Mouse (Mus musculus): Measurements from ENCODE around the gene Prr23a2. TPM values are rescaled to one million over a fixed set of nuclear protein-coding genes. Genes with fewer than 3 reads are reported as not detected.

The Prr23a2 gene
- polyA plus RNA-seq (2015; fragmentation: Illumina TruSeq; extraction: RNeasy Lipid Tissue Mini Kit (QIAGEN cat#74804); ENCODE audit: insufficient read depth, low read depth, low replicate concordance) = not detected

DNA sequence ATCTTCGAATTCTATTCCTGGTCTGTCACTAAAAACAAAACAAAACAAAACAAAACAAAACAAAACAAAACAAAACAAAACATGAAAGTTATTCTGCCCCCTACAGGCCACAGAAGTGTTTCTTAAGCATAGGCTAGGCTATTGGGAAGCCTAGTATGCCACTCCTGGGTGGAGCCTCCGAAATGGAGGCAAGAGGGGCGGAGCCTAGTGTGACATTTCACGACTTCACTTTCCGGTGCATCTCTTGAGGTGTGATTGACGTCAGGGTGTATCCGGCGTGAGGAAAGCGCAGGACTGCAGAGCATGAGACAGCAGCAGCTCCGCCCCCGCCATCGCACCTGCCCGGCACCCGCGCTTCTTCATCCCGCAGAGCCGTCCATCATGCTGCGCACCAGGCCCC is at the start of gene Prr23a2:
Prr23a2 (plus strand) TSS at position 285 of the 400 bp plus-strand sequence.

DNA sequence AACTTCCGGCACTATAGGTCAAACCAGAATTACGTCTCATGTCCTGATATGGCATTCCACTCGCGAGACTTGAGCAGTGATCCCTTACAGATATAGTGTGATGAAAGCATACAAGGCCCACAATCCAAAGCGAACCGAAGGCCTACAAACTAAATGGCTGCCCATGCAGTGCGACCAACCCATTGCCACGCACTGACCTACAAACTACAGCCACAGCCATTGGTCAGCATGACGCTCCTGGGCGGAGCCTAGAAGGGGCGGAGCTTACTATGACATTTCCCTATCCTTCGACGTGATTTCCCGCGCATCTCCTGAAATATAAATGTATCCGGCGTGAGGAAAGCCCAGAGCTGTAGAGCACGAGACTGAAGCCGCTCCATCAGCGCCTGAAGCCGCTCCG is 14.2 kb upstream of the Prr23a2 start, which contains the start of gene Prr23a1:
Prr23a1 (plus strand) TSS at position 387 of the 400 bp plus-strand sequence.

DNA sequence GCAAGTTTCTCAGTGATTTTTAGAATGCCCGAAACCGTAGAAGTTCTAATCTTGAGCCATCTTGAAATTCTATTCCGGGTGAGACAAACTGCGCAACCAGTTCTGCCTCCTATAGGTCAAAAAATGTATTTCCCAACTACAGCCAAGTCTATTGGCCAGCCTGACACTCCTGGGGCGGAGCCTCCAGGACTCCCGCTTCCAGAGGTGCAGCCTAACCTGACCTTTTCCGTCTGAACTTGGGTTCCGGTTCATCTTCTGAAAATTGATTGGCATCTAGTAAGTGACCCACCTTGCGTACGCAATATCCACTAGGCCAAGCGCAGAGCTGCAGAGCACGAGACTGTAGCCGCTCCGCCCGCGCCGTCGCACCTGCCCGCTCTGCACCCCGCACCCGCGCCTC is 8.3 kb downstream of the Prr23a2 start, which contains the start of gene Prr23a3:
Prr23a3 (plus strand) TSS at position 197 of the 400 bp plus-strand sequence.

DNA sequence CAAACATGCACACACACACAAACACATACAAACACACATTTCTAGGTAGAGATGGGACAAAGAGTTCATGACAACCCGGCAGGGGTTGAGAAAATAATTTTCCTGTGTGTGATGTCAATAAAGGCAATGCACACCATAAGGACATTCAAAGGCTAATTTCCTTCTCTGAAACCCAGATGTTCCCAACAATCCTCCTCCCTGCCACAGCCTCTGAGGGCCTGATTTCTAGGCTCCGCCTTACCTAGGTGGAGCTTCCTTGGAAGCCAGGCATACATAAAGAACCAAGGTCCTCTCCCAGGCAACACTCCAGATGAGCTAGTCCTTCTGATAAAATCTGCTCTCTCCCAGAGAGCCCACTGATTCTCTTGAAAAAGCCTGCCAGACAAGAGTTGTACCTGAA is 46.5 kb downstream of the Prr23a2 start, which contains the start of gene 7420426K07Rik:
7420426K07Rik (plus strand) TSS at position 301 of the 400 bp plus-strand sequence.

Other genes starting within 250 kb of the Prr23a2 start
- gene Prr23a1, start 14.0 kb upstream of the Prr23a2 start, polyA plus RNA-seq (2015; fragmentation: Illumina TruSeq; extraction: RNeasy Lipid Tissue Mini Kit (QIAGEN cat#74804); ENCODE audit: insufficient read depth, low read depth, low replicate concordance) = not detected
- not detected for gene Prr23a3, start 8.3 kb downstream of the Prr23a2 start, polyA plus RNA-seq (2015; fragmentation: Illumina TruSeq; extraction: RNeasy Lipid Tissue Mini Kit (QIAGEN cat#74804); ENCODE audit: insufficient read depth, low read depth, low replicate concordance)
- gene 7420426K07Rik, start 46.6 kb downstream of the Prr23a2 start, polyA plus RNA-seq (2015; fragmentation: Illumina TruSeq; extraction: RNeasy Lipid Tissue Mini Kit (QIAGEN cat#74804); ENCODE audit: insufficient read depth, low read depth, low replicate concordance) = not detected
- gene Foxl2, start 98.8 kb downstream of the Prr23a2 start, polyA plus RNA-seq (2015; fragmentation: Illumina TruSeq; extraction: RNeasy Lipid Tissue Mini Kit (QIAGEN cat#74804); ENCODE audit: insufficient read depth, low read depth, low replicate concordance) = not detected
- gene Faim, start 129.9 kb downstream of the Prr23a2 start, polyA plus RNA-seq (2015; fragmentation: Illumina TruSeq; extraction: RNeasy Lipid Tissue Mini Kit (QIAGEN cat#74804); ENCODE audit: insufficient read depth, low read depth, low replicate concordance) = 4.8 TPM
- not detected for gene Gm1123, start 179.2 kb downstream of the Prr23a2 start, polyA plus RNA-seq (2015; fragmentation: Illumina TruSeq; extraction: RNeasy Lipid Tissue Mini Kit (QIAGEN cat#74804); ENCODE audit: insufficient read depth, low read depth, low replicate concordance)